Mouse (Mus musculus) intestine, embryonic 14.5 days (tissue): ENCODE results near the gene Amph. TPM values are rescaled to one million over a fixed set of nuclear protein-coding genes. Genes with fewer than 3 reads are reported as not detected.

Source experiments
- ATAC-seq: fragments of 200-750 bp; cut with Nextera tagmentation; replicated peaks from 2 replicates; pipeline ENCODE4 v1.8.0; 2017; ENCODE audit warnings: low read depth, moderate number of reproducible peaks, moderate TSS enrichment, moderate library complexity; ENCODE audit not compliant: low FRiP score, low TSS enrichment
- DNase-seq: peaks from one replicate; pipeline ENCODE4 v3.0.0-alpha.2; 2018; ENCODE audit warnings: low spot score
- H3K27ac ChIP-seq: fragments of 300-500 bp; sonication (generic); 2 replicates; pipeline ENCODE4 v1.5.1; 2014; ENCODE audit warnings: low read depth, mild to moderate bottlenecking, control low read depth
- H3K27me3 ChIP-seq: fragments of 300-500 bp; sonication (generic); replicated peaks from 2 replicates; pipeline ENCODE4 v1.6.1; 2014; ENCODE audit warnings: low read length, control low read depth; ENCODE audit not compliant: control insufficient read depth, insufficient read depth
- H3K36me3 ChIP-seq: fragments of 300-500 bp; sonication (generic); 2 replicates; pipeline ENCODE4 v1.6.1; 2014; ENCODE audit warnings: low read length, control low read depth; ENCODE audit not compliant: control insufficient read depth, insufficient read depth
- H3K4me1 ChIP-seq: fragments of 300-500 bp; sonication (generic); replicated peaks from 2 replicates; pipeline ENCODE4 v1.6.1; 2014; ENCODE audit warnings: low read length, control low read depth, mixed read lengths; ENCODE audit not compliant: control insufficient read depth, insufficient read depth
- H3K4me2 ChIP-seq: fragments of 300-500 bp; sonication (generic); 2 replicates; pipeline ENCODE4 v1.6.1; 2014; ENCODE audit warnings: low read length
- H3K4me3 ChIP-seq: fragments of 300-500 bp; sonication (generic); 2 replicates; pipeline ENCODE4 v1.5.1; 2014; ENCODE audit warnings: low read depth, low read length, control low read depth, mixed read lengths
- H3K9ac ChIP-seq: fragments of 300-500 bp; sonication (generic); 2 replicates; pipeline ENCODE4 v1.6.1; 2014; ENCODE audit warnings: mild to moderate bottlenecking, low read length
- H3K9me3 ChIP-seq: fragments of 300-500 bp; sonication (generic); 2 replicates; pipeline ENCODE4 v1.6.1; 2016; ENCODE audit warnings: low read length, control low read depth; ENCODE audit not compliant: control insufficient read depth
- WGBS: fragments of 180-500 bp; shearing (Covaris S2); extraction: QIAGEN DNeasy Blood & Tissue Kit; methylation state at CpG from one replicate; pipeline ENCODE4 v1.1.7; 2014; 5-methylcytosine and 5-hydroxymethylcytosine counted together
- polyA plus RNA-seq: library from polyadenylated mRNA; unstranded; fragments of >200 nt; fragmentation: Nextera tagmentation; extraction: Ambion mirVana; gene quantifications from 2 replicates; pipeline ENCODE4 v1.2.1, GENCODE M21; 2014

The Amph gene
- polyA plus RNA-seq, 1 experiment from 2014 or later, result 3.3 TPM

DNA sequence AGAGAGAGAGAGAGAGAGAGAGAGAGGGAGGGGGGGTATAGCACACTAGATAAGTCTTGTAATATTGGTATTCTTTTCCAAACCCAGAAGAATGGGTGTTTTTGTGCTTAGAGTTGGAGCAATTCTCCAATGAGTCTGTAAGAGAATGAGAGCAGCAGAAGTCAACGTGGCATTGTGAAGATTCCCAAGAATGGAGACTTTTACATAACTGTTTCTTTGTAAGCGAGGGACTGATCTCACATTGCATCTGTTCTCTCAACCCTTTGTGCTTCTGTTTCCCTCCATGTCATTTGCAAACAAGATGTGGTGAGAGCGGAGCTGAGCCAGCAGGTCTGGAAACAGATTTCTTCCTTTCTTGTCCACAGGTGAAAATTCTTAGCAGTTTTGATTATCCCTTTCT is 60.4 kb downstream of the Amph start:
- DNase-seq (no peak), ATAC-seq (no peak)
- H3K4me2 ChIP-seq, result no peak overlapping the region
- 76% methylated on average over 3 of the region's 3 CpGs for WGBS
- H3K27me3 ChIP-seq, result no peaks in the 10 kb centered on the region
- H3K36me3 ChIP-seq, result no peaks in the 10 kb centered on the region
- no peak overlapping the region for H3K27ac ChIP-seq
- H3K9ac ChIP-seq, result no peak overlapping the region
- no peak overlapping the region for H3K4me3 ChIP-seq
- no peaks in the 10 kb centered on the region for H3K9me3 ChIP-seq
- H3K4me1 ChIP-seq, result no peaks in the 10 kb centered on the region

DNA sequence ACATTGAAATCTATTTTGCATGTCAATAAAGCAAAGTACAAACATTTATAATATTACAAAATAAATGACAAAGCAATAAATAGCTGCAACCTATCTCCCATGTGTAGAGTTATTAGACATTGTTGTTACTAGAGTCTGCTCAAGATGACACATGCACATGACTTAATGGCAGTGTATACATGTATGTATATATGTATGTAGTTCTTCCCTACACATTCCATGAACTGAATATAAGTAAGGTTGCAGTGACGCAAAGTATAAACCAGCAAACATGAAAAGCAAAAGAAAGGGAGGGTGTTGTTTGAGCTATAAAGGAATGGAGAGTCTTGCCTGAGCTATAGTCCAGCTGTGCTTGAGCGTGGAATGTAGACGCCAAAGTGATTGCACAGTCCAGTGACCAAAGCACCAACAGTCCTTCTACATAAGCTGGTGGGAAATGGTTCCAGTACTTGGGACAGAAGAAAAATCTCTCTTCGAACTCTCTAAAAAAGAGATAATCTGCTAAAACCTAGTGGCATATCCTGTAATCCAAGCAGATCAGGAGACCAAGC is 66.9 kb downstream of the Amph start:
- WGBS, result 87% methylated on average over 4 of the region's 4 CpGs
- Histone ChIP-seq H3K4me2 (no peak overlapping the region), H3K9ac (no peak overlapping the region), H3K27me3 (no peaks in the 10 kb centered on the region), H3K27ac (no peak overlapping the region), H3K4me1 (no peaks in the 10 kb centered on the region), H3K4me3 (no peak overlapping the region), H3K36me3 (no peaks in the 10 kb centered on the region), H3K9me3 (no peaks in the 10 kb centered on the region; the same call in 1 of the 2 replicates)
- ATAC-seq (no peak), DNase-seq (no peak)

DNA sequence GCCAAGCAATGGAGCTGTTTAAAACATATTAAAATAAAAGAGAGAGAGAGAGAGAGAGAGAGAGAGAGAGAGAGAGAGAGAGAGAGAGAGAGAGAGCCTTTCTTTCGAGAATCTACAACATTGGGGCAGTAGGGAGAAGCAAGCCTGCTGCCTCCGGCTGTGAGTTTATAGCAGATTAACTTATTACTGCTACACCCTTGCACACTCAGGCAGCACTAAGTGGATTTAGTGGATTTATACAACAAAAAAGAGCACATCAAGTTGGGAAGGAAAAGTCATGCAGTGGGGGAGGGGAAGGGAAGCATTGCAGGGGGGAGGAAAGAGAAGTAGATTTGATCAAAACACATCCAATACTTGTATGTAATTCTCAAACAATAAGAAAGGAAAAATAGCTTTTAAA is 73.5 kb downstream of the Amph start:
- ATAC-seq, result no peak
- Histone ChIP-seq H3K9me3 (no peaks in the 10 kb centered on the region; the same call in 1 of the 2 replicates), H3K36me3 (no peaks in the 10 kb centered on the region), H3K4me1 (no peaks in the 10 kb centered on the region), H3K4me2 (no peak overlapping the region), H3K9ac (no peak overlapping the region), H3K27me3 (no peaks in the 10 kb centered on the region), H3K4me3 (no peak overlapping the region), H3K27ac (no peak overlapping the region)
- no peak for DNase-seq
- 58% methylated on average over 2 of the region's 2 CpGs for WGBS

DNA sequence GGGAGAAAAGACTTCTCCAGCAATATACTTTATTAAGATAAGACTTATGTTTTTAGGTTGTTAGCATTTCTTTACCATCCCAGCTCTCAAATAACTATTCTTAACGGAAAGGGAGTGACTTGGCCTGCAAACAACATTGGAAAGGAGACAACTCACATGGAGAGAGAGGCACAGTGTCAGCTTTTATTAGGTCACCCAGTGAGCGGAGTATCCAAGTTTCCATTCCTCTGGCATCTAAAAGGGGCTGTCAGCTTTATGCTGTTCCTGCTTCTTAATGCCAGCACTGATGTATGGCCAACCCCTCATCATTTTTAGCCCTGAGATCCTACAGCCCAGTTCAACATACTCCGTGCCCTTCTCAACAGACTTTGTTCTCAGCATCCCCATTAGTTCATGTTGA is 74.3 kb downstream of the Amph start:
- H3K9ac ChIP-seq, result no peak overlapping the region
- ATAC-seq, result no peak
- no peaks in the 10 kb centered on the region for H3K27me3 ChIP-seq
- H3K4me2 ChIP-seq, result no peak overlapping the region
- no peaks in the 10 kb centered on the region; the same call in 1 of the 2 replicates for H3K9me3 ChIP-seq
- DNase-seq, result no peak
- H3K4me3 ChIP-seq, result no peak overlapping the region
- no peaks in the 10 kb centered on the region for H3K4me1 ChIP-seq
- 45% methylated on average over 3 of the region's 3 CpGs for WGBS
- H3K27ac ChIP-seq, result no peak overlapping the region
- H3K36me3 ChIP-seq, result no peaks in the 10 kb centered on the region

DNA sequence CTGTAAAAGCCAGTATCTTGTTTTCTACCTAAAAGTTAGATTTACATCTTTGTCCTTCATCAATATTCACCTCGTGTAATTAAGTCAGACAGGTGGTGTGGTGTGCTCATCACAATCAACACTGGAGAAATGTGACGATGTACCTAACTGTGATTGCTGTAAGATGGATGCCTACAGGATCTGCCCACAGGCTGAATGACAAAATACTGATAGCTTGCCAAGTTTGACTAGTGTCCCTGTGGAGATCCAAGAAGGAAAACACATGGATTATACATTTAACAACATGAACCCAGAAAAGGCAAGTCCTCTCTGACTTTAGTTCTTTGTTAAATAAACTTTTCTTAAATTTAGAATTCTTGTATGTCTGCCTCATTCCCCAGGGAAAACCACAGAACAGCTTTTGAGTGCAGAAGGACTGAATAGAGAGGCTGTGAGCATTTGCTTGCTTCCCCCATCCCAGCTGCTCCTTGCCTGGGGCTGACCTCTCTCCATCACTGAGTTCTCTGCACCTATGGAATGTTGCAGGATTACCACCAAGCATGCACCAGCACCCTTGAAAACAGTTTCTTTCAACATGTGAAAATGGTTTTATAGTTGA is 77.2 kb downstream of the Amph start:
- H3K4me2 ChIP-seq, result no peak overlapping the region
- no peaks in the 10 kb centered on the region for H3K27me3 ChIP-seq
- no peak overlapping the region for H3K27ac ChIP-seq
- DNase-seq, result no peak
- H3K9me3 ChIP-seq, result no peaks in the 10 kb centered on the region; the same call in 1 of the 2 replicates
- no peaks in the 10 kb centered on the region for H3K4me1 ChIP-seq
- H3K4me3 ChIP-seq, result no peak overlapping the region
- ATAC-seq, result no peak
- no peaks in the 10 kb centered on the region for H3K36me3 ChIP-seq
- WGBS, result 78% methylated on average over 2 of the region's 2 CpGs
- H3K9ac ChIP-seq, result no peak overlapping the region

DNA sequence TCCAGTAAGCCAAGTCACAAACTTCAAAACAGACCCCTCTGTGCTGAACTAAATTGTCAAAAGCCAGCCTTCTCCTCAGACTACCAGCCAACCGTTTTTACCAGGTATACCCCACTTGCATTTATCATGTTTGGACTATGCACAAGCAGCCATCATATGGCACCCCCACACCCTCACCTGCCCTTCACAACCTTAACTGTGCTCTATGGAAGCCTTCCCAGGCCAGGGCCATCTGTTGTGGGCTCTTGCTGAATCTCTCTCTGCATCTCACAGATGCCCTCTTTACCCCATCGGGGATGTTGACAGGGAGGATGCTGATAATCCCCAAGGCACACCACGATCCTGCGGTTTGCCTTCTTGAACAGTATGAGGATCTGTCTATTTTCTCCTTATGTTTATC is 77.9 kb downstream of the Amph start:
- ATAC-seq (no peak), DNase-seq (no peak)
- Histone ChIP-seq H3K9ac (no peak overlapping the region), H3K27ac (no peak overlapping the region), H3K36me3 (no peaks in the 10 kb centered on the region), H3K4me1 (no peaks in the 10 kb centered on the region), H3K9me3 (no peaks in the 10 kb centered on the region), H3K27me3 (no peaks in the 10 kb centered on the region), H3K4me3 (no peak overlapping the region), H3K4me2 (no peak overlapping the region)
- WGBS, result 88% methylated on average over 4 of the region's 4 CpGs

DNA sequence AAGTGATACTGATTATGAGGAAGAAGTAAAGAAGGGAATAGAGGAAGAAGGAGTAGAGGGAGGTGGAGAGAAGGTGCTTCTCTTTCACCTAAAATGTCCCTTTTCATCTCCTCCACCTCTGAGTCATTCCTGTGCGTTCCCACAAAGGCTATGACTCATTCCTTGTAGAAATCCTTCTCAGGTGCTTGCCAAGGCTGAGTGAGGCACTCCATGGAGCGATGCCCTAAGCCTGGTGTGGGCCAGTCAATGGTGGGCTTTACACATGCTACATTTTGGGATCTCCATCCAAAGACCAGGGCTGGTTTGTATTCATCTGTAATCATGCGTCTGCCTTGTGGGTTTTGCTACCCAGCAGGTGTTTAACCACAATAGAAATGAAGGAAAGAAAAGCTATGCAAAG is 78.9 kb downstream of the Amph start:
- no peak overlapping the region for H3K4me2 ChIP-seq
- H3K9ac ChIP-seq, result no peak overlapping the region
- no peaks in the 10 kb centered on the region for H3K9me3 ChIP-seq
- 90% methylated on average over 3 of the region's 3 CpGs for WGBS
- no peak for DNase-seq
- no peaks in the 10 kb centered on the region for H3K27me3 ChIP-seq
- H3K4me1 ChIP-seq, result no peaks in the 10 kb centered on the region
- H3K27ac ChIP-seq, result no peak overlapping the region
- H3K36me3 ChIP-seq, result no peaks in the 10 kb centered on the region
- ATAC-seq, result no peak
- no peak overlapping the region for H3K4me3 ChIP-seq

DNA sequence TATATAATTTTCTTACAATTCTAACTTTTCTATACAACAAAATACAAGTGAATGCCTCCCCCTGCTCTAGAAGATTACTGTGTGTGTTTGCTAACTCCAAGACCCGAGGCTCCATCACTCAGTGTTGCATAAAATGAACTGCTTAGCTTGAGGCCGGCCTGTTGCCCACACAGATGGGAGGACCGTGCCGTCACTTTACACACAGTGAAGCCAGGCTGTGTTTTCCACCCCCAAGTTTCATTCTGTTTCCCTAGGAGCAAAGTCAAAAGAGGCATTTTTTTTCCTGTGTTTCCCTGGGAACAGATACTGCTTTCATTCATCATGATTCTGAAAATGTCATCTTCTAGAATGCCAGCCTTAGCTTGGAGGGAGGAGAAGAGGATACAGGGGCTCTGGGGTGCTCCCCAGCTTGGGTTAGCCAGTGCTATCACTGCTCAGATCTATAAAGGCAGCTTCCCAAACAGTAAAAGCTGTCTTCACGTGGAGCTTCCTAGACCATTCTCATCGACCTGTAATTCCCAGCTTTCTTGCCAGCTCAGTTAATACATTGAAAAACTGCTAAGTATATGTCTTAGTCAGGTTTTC is 79.9 kb downstream of the Amph start:
- Histone ChIP-seq H3K36me3 (no peaks in the 10 kb centered on the region), H3K27ac (no peak overlapping the region), H3K4me3 (no peak overlapping the region), H3K4me2 (no peak overlapping the region), H3K9ac (no peak overlapping the region), H3K4me1 (no peaks in the 10 kb centered on the region), H3K9me3 (no peaks in the 10 kb centered on the region), H3K27me3 (no peaks in the 10 kb centered on the region)
- no peak for ATAC-seq
- DNase-seq, result no peak
- 78% methylated on average over 6 of the region's 6 CpGs for WGBS
